Comparison of ENCODE assay signal across 10 mouse cellular contexts in genomic region chr3:55244087-55244486, GRCm38 (mm10). TPM values are rescaled to one million over a fixed set of nuclear protein-coding genes. Genes with fewer than 3 reads are reported as not detected.
A peak's percentile ranks its signal among the peaks of the same experiment; 100 is the strongest.
DNase-seq lines count a peak whose midpoint lies in the region; ATAC-seq and TF ChIP-seq lines count a peak whose summit lies in the region.
"Had no signal": no experiment of that assay in that cellular context is flagged by ENCODE, and none has a peak within 500 bp of the region (broad histone marks: within the 10 kb centered on the region; RNA-seq: fewer than 3 reads in every experiment).

No protein-coding gene starts in this region.

- peak overlapping the region; percentile 79 for H3K4me3 ChIP-seq in hindbrain, embryonic 11.5 days (ENCODE audit: low read depth, low read length)
- peak overlapping the region; percentile 93 for H3K4me3 ChIP-seq in midbrain, embryonic 15.5 days
- no peak overlapping the region for H3K4me3 ChIP-seq in lung, postnatal 0 days (ENCODE audit: low read depth, low read length)

- no peaks in the 10 kb centered on the region for H3K9me3 ChIP-seq in hindbrain, embryonic 11.5 days (ENCODE audit: control insufficient read depth, low read length)
- H3K9me3 ChIP-seq in midbrain, embryonic 15.5 days, result no peaks in the 10 kb centered on the region
- H3K9me3 ChIP-seq in lung, postnatal 0 days (ENCODE audit: low read length), result no peaks in the 10 kb centered on the region

- DNase-seq in cerebellum, postnatal 10 days, result peak; percentile 54 to 72
- no peak for DNase-seq in cerebellum, postnatal 36 days
- peak; percentile 83 for DNase-seq in brain, adult 2 months (ENCODE audit: low read depth, low spot score)
- DNase-seq in hindbrain, embryonic 11.5 days (ENCODE audit: low spot score), result peak; percentile 8
- no peak for DNase-seq in urinary bladder, postnatal 10 days (ENCODE audit: low spot score)
- DNase-seq in kidney, postnatal 10 days, result no peak
- no peak for DNase-seq in lung, postnatal 0 days (ENCODE audit: low spot score)
- DNase-seq: heart, adult 11 months; lung, adult 18-20 months had no signal

- H3K9ac ChIP-seq in hindbrain, embryonic 11.5 days (ENCODE audit: low read depth, low read length), result no peak overlapping the region; the same call in 1 of the 2 replicates
- peak overlapping the region; percentile 100 for H3K9ac ChIP-seq in midbrain, embryonic 15.5 days
- H3K9ac ChIP-seq in lung, postnatal 0 days (replicated peaks; ENCODE audit: low read depth), result no peak overlapping the region

- WGBS in hindbrain, embryonic 11.5 days, result 70% methylated on average over 6 of the region's 6 CpGs
- 32% methylated on average over 6 of the region's 6 CpGs for WGBS in midbrain, embryonic 15.5 days
- 63% methylated on average over 6 of the region's 6 CpGs for WGBS in lung, postnatal 0 days

- TF ChIP-seq EP300 in lung, postnatal 0 days (IDR thresholded peaks at IDR 0.05), result no peak

- TF ChIP-seq CTCF in lung, postnatal 0 days (IDR thresholded peaks at IDR 0.05), result no peak

- H3K27me3 ChIP-seq in hindbrain, embryonic 11.5 days (ENCODE audit: control insufficient read depth, insufficient read depth, low read length), result no peaks in the 10 kb centered on the region
- no peaks in the 10 kb centered on the region for H3K27me3 ChIP-seq in midbrain, embryonic 15.5 days (replicated peaks)
- 0 out of 2 replicates have a peak, but pooled peaks cover 5% of the 10 kb centered on the region for H3K27me3 ChIP-seq in lung, postnatal 0 days (replicated peaks; ENCODE audit: insufficient read depth, low read length)

- no peak overlapping the region for H3K27ac ChIP-seq in hindbrain, embryonic 11.5 days (ENCODE audit: low read depth, low read length)
- peak overlapping the region; percentile 99 for H3K27ac ChIP-seq in midbrain, embryonic 15.5 days
- H3K27ac ChIP-seq in lung, postnatal 0 days (ENCODE audit: low read length), result no peak overlapping the region

- no peaks in the 10 kb centered on the region for H3K4me1 ChIP-seq in hindbrain, embryonic 11.5 days (replicated peaks; ENCODE audit: control insufficient read depth, insufficient read depth, low read length)
- peaks cover 56% of the 10 kb centered on the region for H3K4me1 ChIP-seq in midbrain, embryonic 15.5 days
- no peaks in the 10 kb centered on the region; the same call in 1 of the 2 replicates for H3K4me1 ChIP-seq in lung, postnatal 0 days (ENCODE audit: insufficient read depth, low read depth, low read length)

- no peak for ATAC-seq in hindbrain, embryonic 11.5 days (ENCODE audit: low FRiP score)
- no peak for ATAC-seq in midbrain, embryonic 15.5 days (replicated peaks)
- no peak for ATAC-seq in lung, postnatal 0 days

- no peaks in the 10 kb centered on the region for H3K36me3 ChIP-seq in hindbrain, embryonic 11.5 days (ENCODE audit: control insufficient read depth, insufficient read depth, low read length)
- H3K36me3 ChIP-seq in midbrain, embryonic 15.5 days (replicated peaks), result peaks cover 10% of the 10 kb centered on the region; the same call in 1 of the 2 replicates
- no peaks in the 10 kb centered on the region for H3K36me3 ChIP-seq in lung, postnatal 0 days (ENCODE audit: insufficient read depth, low read length)

- H3K4me2 ChIP-seq in hindbrain, embryonic 11.5 days (replicated peaks; ENCODE audit: low read depth, low read length), result peak overlapping the region; percentile 34
- peak overlapping the region; percentile 61 for H3K4me2 ChIP-seq in midbrain, embryonic 15.5 days
- no peak overlapping the region for H3K4me2 ChIP-seq in lung, postnatal 0 days (replicated peaks; ENCODE audit: low read depth, low read length)

RNA-seq across cellular contexts. Expression of gene Dclk1, which starts 1.9 kb away (rescaled TPM):
- 76.6 and 94.8 TPM in 2 replicates for polyA plus RNA-seq in hindbrain, embryonic 11.5 days (2014; fragmentation: Nextera tagmentation; extraction: Ambion mirVana)
- 308 and 336 TPM in 2 replicates for polyA plus RNA-seq in midbrain, embryonic 15.5 days (2015; fragmentation: Nextera tagmentation; extraction: Ambion mirVana)
- 3.1 and 4.0 TPM in 2 replicates for polyA plus RNA-seq in lung, postnatal 0 days (2015; fragmentation: Nextera tagmentation; extraction: Ambion mirVana)

Comparison
In these comparisons a context has a peak if more than half of its experiments do, and no peak if none do; other contexts are left out.
1. DNase-seq: peak in cerebellum, postnatal 10 days (2 of 2), brain, adult 2 months (single experiment) and hindbrain, embryonic 11.5 days (single experiment); none in cerebellum, postnatal 36 days (0 of 2), urinary bladder, postnatal 10 days (single experiment), kidney, postnatal 10 days (single experiment) and lung, postnatal 0 days (single experiment).
2. RNA of gene Dclk1, which starts 1.9 kb away (polyA plus RNA-seq): 308 to 336 TPM in midbrain, embryonic 15.5 days and 76.6 to 94.8 TPM in hindbrain, embryonic 11.5 days; 3.1 to 4.0 TPM in lung, postnatal 0 days; every median in the first group is over 10 times any median in the second.